Mouse (Mus musculus) CH12.LX (cell line): ENCODE data around the gene Fam57a. TPM values are rescaled to one million over a fixed set of nuclear protein-coding genes. Genes with fewer than 3 reads are reported as not detected.

Source experiments
- polyA plus RNA-seq: library from polyadenylated mRNA; unstranded; fragments of >175 nt; gene quantifications from 2 replicates; pipeline ENCODE4 v1.2.1, GENCODE M21; 2012; ENCODE audit warnings: low read depth; ENCODE audit not compliant: insufficient read length
- total RNA-seq, 2 experiments: library from RNA; depleted of rRNA; stranded (reverse); fragments of 300-350 nt in 1 of 2; fragments of >200 nt in 1 of 2; gene quantifications; 2 replicates each; pipeline ENCODE4 v1.2.3; 2012 to 2014

The Fam57a gene
- total and polyA plus RNA-seq, 3 experiments: 3.9 to 10.2 (median 7.0) TPM

Other genes with a start within 250 kb of the Fam57a start
- gene Rph3al, start 241.2 kb upstream of the Fam57a start, total RNA-seq (2012; rRNA removed): 0.21 and 0.34 TPM in 2 replicates
- 0.16 TPM in 1 of 2 replicates, not detected in the other for gene Rph3al, start 241.2 kb upstream of the Fam57a start, total RNA-seq (2014; rRNA removed)
- gene Rph3al, start 241.2 kb upstream of the Fam57a start, polyA plus RNA-seq: 0.39 and 0.55 TPM in 2 replicates
- gene 1700016K19Rik, start 179.8 kb upstream of the Fam57a start, total RNA-seq (2012; rRNA removed): 0.76 TPM in 1 of 2 replicates, not detected in the other
- gene 1700016K19Rik, start 179.8 kb upstream of the Fam57a start, total RNA-seq (2014; rRNA removed): not detected in 2 replicates
- 0.53 TPM in 1 of 2 replicates, not detected in the other for gene 1700016K19Rik, start 179.8 kb upstream of the Fam57a start, polyA plus RNA-seq
- gene Rflnb, start 151.9 kb upstream of the Fam57a start, total RNA-seq (2012; rRNA removed): 0.80 and 0.85 TPM in 2 replicates
- 0.19 and 0.26 TPM in 2 replicates for gene Rflnb, start 151.9 kb upstream of the Fam57a start, total RNA-seq (2014; rRNA removed)
- 0.31 and 0.69 TPM in 2 replicates for gene Rflnb, start 151.9 kb upstream of the Fam57a start, polyA plus RNA-seq
- gene Vps53, start within 50 bp of the Fam57a start, total RNA-seq (2012; rRNA removed): 56.1 and 63.4 TPM in 2 replicates
- 55.1 and 62.2 TPM in 2 replicates for gene Vps53, start within 50 bp of the Fam57a start, total RNA-seq (2014; rRNA removed)
- gene Vps53, start within 50 bp of the Fam57a start, polyA plus RNA-seq: 68.8 and 70.7 TPM in 2 replicates
- gene Dbil5, start 37.9 kb downstream of the Fam57a start, total RNA-seq (2012; rRNA removed): 0.97 and 1.6 TPM in 2 replicates
- 1.3 and 1.4 TPM in 2 replicates for gene Dbil5, start 37.9 kb downstream of the Fam57a start, total RNA-seq (2014; rRNA removed)
- gene Dbil5, start 37.9 kb downstream of the Fam57a start, polyA plus RNA-seq: 1.5 TPM in 1 of 2 replicates, not detected in the other
- 41.3 and 57.2 TPM in 2 replicates for gene Gemin4, start 38.0 kb downstream of the Fam57a start, total RNA-seq (2012; rRNA removed)
- gene Gemin4, start 38.0 kb downstream of the Fam57a start, total RNA-seq (2014; rRNA removed): 44.4 and 51.6 TPM in 2 replicates
- 34.2 and 46.5 TPM in 2 replicates for gene Gemin4, start 38.0 kb downstream of the Fam57a start, polyA plus RNA-seq
- gene Mrm3, start 64.0 kb downstream of the Fam57a start, total RNA-seq (2012; rRNA removed): 40.2 and 52.0 TPM in 2 replicates
- gene Mrm3, start 64.0 kb downstream of the Fam57a start, total RNA-seq (2014; rRNA removed): 35.1 and 40.6 TPM in 2 replicates
- 41.2 and 41.6 TPM in 2 replicates for gene Mrm3, start 64.0 kb downstream of the Fam57a start, polyA plus RNA-seq
- gene Glod4, start 64.1 kb downstream of the Fam57a start, total RNA-seq (2012; rRNA removed): 189 and 190 TPM in 2 replicates
- 161 and 186 TPM in 2 replicates for gene Glod4, start 64.1 kb downstream of the Fam57a start, total RNA-seq (2014; rRNA removed)
- 121 and 158 TPM in 2 replicates for gene Glod4, start 64.1 kb downstream of the Fam57a start, polyA plus RNA-seq
- 16.5 and 19.2 TPM in 2 replicates for gene Nxn, start 219.5 kb downstream of the Fam57a start, total RNA-seq (2012; rRNA removed)
- gene Nxn, start 219.5 kb downstream of the Fam57a start, total RNA-seq (2014; rRNA removed): 12.9 and 15.3 TPM in 2 replicates
- gene Nxn, start 219.5 kb downstream of the Fam57a start, polyA plus RNA-seq: 24.8 and 25.0 TPM in 2 replicates
- gene Timm22, start 227.3 kb downstream of the Fam57a start, total RNA-seq (2012; rRNA removed): 53.8 and 65.2 TPM in 2 replicates
- gene Timm22, start 227.3 kb downstream of the Fam57a start, total RNA-seq (2014; rRNA removed): 81.4 and 81.5 TPM in 2 replicates
- gene Timm22, start 227.3 kb downstream of the Fam57a start, polyA plus RNA-seq: 44.6 and 62.5 TPM in 2 replicates